Mouse (Mus musculus) hindbrain, embryonic 10.5 days (tissue): ENCODE results near the gene Cald1. TPM values are rescaled to one million over a fixed set of nuclear protein-coding genes. Genes with fewer than 3 reads are reported as not detected.
A peak's percentile ranks its signal among the peaks of the same experiment; 100 is the strongest.

ENCODE experiments used
- DNase-seq: peaks from one replicate; pipeline ENCODE4 v3.0.0-alpha.2; 2017; ENCODE audit warnings: low spot score
- H3K27ac ChIP-seq: fragments of 300-500 bp; sonication (generic); 2 replicates; pipeline ENCODE4 v1.5.1; 2016; ENCODE audit warnings: mild to moderate bottlenecking, moderate library complexity
- H3K27me3 ChIP-seq: fragments of 300-500 bp; sonication (generic); 2 replicates; pipeline ENCODE4 v1.6.1; 2016; ENCODE audit warnings: mild to moderate bottlenecking; ENCODE audit not compliant: poor library complexity, insufficient read depth, severe bottlenecking
- H3K36me3 ChIP-seq: fragments of 300-500 bp; sonication (generic); 2 replicates; pipeline ENCODE4 v1.6.1; 2016; ENCODE audit warnings: mild to moderate bottlenecking, moderate library complexity
- H3K4me1 ChIP-seq: fragments of 300-500 bp; sonication (generic); replicated peaks from 2 replicates; pipeline ENCODE4 v1.6.1; 2016; ENCODE audit warnings: mild to moderate bottlenecking
- H3K4me3 ChIP-seq: fragments of 300-500 bp; sonication (generic); 2 replicates; pipeline ENCODE4 v1.5.1; 2016; ENCODE audit warnings: mild to moderate bottlenecking, moderate library complexity
- H3K9me3 ChIP-seq: fragments of 300-500 bp; sonication (generic); 2 replicates; pipeline ENCODE4 v1.6.1; 2016; ENCODE audit warnings: mild to moderate bottlenecking, moderate library complexity
- WGBS: fragments of 180-500 bp; shearing (Covaris S2); methylation state at CpG from one replicate; pipeline ENCODE4 v1.1.7; 2016; 5-methylcytosine and 5-hydroxymethylcytosine counted together
- polyA plus RNA-seq: library from polyadenylated mRNA; unstranded; fragments of >200 nt; fragmentation: Nextera tagmentation; extraction: Ambion mirVana; gene quantifications from 2 replicates; pipeline ENCODE4 v1.2.1, GENCODE M21; 2016

Gene Cald1
- polyA plus RNA-seq, 1 experiment from 2014 or later: 117 TPM

DNA sequence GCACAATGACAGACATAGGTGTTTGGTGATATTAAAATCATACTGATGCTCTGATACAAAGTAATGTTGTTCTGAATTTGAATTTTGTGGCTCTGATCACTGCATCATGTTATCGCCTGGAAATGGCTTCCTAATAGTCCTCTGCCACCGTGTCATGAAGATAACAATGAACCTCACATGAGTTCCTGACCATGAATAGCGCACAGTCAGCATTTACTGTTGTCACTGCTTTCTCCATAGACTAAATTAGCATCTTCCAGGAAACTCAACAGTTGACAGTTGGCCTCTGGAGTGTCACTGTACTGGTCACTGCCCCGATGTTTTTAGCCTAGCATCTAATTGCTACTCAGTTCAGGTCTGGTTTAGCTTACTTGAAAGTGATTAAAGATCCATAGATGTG, 95.8 kb downstream of the Cald1 start:
- DNase-seq: no peak
- no peaks in the 10 kb centered on the region for H3K4me1 ChIP-seq
- no peaks in the 10 kb centered on the region for H3K9me3 ChIP-seq
- H3K4me3 ChIP-seq: no peak overlapping the region
- H3K27ac ChIP-seq: no peak overlapping the region
- 84% methylated on average over 4 of the region's 4 CpGs for WGBS
- no peaks in the 10 kb centered on the region for H3K27me3 ChIP-seq
- H3K36me3 ChIP-seq: no peaks in the 10 kb centered on the region

DNA sequence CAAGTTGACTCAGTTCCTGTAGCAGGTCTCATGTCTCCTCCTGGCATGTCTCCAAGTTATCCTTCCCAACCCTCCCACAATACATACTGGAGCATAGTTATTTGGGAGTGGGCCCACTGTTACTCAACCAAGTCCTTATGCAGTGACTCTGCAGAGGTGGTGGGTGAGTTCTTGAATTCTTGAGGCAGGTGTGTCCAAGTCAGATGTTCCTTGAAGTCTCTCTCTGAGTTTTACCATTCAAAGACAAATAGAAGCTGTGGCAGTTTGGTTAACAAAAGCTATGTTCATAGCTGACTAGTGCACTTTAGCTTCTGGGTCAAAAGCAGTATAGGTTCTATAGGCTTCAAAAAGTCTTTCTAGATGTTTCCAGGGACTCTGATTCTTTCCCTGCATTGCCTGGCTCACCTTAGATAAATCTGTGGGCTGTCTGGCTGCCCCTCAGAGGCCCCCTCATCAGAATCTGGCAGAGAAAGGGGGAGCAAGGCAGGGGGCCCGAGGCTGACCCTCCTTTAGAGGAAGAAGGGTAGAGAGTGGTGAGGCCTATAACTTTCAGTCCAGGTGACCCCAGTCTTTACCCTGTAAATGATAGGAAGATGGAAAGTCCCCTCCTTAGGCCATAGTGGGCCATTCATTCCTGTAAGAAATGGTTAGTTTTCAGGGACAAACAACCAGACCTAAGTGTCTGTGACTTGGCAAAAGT, 105.3 kb downstream of the Cald1 start:
- Histone ChIP-seq H3K9me3 (peaks cover 14% of the 10 kb centered on the region), H3K4me1 (peaks cover 9% of the 10 kb centered on the region), H3K36me3 (0 out of 2 replicates have a peak, but pooled peaks cover 3% of the 10 kb centered on the region), H3K27ac (no peak overlapping the region), H3K27me3 (0 out of 2 replicates have a peak, but pooled peaks cover 10% of the 10 kb centered on the region), H3K4me3 (no peak overlapping the region)
- 72% methylated on average over 1 of the region's 1 CpGs for WGBS
- DNase-seq: no peak

DNA sequence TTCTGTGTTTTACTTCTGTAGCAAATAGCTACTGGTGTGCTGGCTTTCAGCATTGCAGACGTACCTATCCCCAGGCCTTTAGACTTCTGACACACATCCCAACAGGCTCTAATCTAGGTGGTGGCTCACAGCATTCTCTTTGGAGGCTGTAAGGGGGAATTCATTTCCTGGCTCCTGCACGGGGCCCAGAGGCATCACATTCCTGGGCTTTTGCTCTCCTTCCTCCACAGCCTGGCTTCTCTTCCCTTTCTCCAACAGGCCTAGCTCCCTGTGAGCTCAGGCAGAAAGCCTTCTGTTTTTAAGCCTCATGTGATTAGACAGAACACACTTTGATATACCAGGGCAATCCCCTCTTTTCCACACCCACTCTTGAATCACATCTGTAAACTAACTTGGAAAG, 109.2 kb downstream of the Cald1 start:
- peak overlapping the region; percentile 40 for H3K27ac ChIP-seq
- 0 out of 2 replicates have a peak, but pooled peaks cover 10% of the 10 kb centered on the region for H3K27me3 ChIP-seq
- H3K4me1 ChIP-seq: peaks cover 41% of the 10 kb centered on the region
- 35% methylated on average over 2 of the region's 2 CpGs for WGBS
- 0 out of 2 replicates have a peak, but pooled peaks cover 3% of the 10 kb centered on the region for H3K36me3 ChIP-seq
- DNase-seq: no peak
- H3K9me3 ChIP-seq: peaks cover 14% of the 10 kb centered on the region
- H3K4me3 ChIP-seq: no peak overlapping the region

DNA sequence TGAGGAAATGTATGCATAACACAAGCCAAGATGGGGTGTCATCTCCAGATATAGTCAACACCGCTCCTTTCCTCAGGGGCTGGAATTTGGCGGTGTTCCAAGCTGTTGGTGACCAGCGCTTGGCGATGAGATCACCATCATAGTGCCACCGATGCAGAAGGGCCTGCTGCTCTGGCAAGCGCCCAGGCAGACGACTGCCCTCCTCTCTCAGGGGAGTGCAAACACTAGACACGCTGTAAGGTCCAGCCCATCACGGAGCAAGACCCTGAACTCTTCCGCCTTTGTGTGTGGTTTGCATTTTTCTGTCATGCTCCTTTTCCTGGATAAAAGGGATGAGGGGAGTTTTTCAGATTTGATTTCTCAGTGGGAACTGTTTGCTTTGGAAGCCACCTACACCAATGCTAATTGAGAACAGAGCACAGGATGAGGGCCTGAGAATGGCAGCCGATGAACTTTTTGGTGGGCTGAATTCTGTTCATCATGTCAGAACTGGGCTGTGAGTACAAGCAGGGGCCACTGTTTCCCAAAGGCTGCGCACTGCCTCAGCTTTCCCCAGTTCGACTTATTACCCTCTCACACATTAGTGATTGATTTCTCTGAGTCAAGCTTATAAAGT, 110.5 kb downstream of the Cald1 start:
- peak overlapping the region; percentile 94 for H3K27ac ChIP-seq

DNA sequence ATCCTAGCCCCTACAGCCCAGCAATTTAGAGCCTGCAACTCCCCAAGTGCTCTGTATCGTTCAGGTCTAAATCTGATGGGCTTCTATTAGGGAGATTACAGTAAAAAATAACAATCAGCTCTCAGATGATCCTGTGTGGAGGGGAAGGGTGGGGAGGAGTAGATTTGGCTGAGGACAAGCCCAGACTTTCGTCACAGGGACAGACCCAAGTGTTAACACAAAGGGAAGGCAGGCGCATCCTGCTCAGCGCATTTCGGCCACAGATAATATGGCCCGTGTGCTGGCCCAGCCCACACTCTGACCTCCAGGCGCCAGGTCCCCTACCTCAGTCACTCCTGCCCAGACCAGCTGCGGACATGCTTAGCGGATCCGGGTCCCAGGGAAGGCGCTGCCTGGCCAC, 111.0 kb downstream of the Cald1 start:
- WGBS: 0% methylated on average over 11 of the region's 11 CpGs
- Histone ChIP-seq H3K27me3 (0 out of 2 replicates have a peak, but pooled peaks cover 10% of the 10 kb centered on the region), H3K27ac (peak overlapping the region; percentile 94), H3K4me1 (peaks cover 51% of the 10 kb centered on the region), H3K4me3 (peak overlapping the region; percentile 67), H3K36me3 (no peaks in the 10 kb centered on the region), H3K9me3 (peaks cover 7% of the 10 kb centered on the region)
- peak; percentile 79 for DNase-seq

More for the DNA sequence above, 110.5 kb downstream of the Cald1 start:
- H3K4me1 ChIP-seq: peaks cover 49% of the 10 kb centered on the region
- peak overlapping the region; percentile 67 for H3K4me3 ChIP-seq
- 24% methylated on average over 13 of the region's 13 CpGs for WGBS
- 0 out of 2 replicates have a peak, but pooled peaks cover under 1% of the 10 kb centered on the region for H3K36me3 ChIP-seq
- DNase-seq: peak; percentile 65
- H3K27me3 ChIP-seq: 0 out of 2 replicates have a peak, but pooled peaks cover 10% of the 10 kb centered on the region
- peaks cover 12% of the 10 kb centered on the region for H3K9me3 ChIP-seq

DNA sequence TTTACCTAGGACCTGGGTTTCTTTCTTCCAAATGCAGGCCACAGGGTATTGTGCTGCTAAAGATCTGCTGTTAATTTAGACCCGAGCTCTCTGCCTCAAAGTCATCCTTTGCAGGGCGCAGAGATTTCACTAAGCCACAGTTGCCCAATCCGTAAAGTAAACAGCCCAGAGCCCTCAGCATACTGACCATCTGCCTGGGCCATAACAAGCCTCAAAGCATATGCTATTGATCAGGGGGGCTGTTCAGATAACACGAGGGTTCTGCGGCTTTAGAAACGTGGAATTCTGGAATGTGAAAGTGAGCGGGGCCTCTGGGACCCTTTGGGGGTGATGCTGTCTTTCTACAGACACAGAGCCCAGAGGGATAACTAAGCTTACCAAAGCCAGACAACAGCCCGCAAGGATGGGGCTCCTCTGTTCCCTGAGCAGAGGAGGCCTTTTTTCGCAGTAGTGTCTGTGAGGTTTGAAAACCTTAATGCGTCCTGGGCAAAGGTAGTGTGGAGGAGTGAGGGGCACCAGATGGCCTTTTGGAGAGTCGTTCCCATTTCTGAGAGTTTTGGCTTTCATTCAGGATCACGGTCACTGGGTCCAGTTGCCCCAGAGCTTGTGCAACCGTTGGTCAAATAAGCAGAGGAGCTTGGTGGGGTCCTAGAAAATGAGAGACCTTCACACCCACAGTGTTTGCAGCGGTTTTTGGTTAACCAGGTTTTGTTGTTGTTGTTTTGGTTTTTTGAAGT, 111.8 kb downstream of the Cald1 start:
- WGBS: 10% methylated on average over 14 of the region's 14 CpGs
- H3K36me3 ChIP-seq: no peaks in the 10 kb centered on the region
- H3K4me3 ChIP-seq: peak overlapping the region; percentile 67
- H3K27ac ChIP-seq: peak overlapping the region; percentile 94
- no peaks in the 10 kb centered on the region for H3K9me3 ChIP-seq
- peak; percentile 57 for DNase-seq
- H3K4me1 ChIP-seq: peaks cover 51% of the 10 kb centered on the region
- H3K27me3 ChIP-seq: 0 out of 2 replicates have a peak, but pooled peaks cover 10% of the 10 kb centered on the region

GRCm38 (mm10) chr6:34710848-34711247, 112.5 kb downstream of the Cald1 start:
- no peak for DNase-seq
- Histone ChIP-seq H3K27ac (peak overlapping the region; percentile 94), H3K4me1 (peaks cover 53% of the 10 kb centered on the region), H3K27me3 (0 out of 2 replicates have a peak, but pooled peaks cover 10% of the 10 kb centered on the region), H3K9me3 (no peaks in the 10 kb centered on the region), H3K36me3 (no peaks in the 10 kb centered on the region), H3K4me3 (peak overlapping the region; percentile 67)
- 49% methylated on average over 5 of the region's 5 CpGs for WGBS

DNA sequence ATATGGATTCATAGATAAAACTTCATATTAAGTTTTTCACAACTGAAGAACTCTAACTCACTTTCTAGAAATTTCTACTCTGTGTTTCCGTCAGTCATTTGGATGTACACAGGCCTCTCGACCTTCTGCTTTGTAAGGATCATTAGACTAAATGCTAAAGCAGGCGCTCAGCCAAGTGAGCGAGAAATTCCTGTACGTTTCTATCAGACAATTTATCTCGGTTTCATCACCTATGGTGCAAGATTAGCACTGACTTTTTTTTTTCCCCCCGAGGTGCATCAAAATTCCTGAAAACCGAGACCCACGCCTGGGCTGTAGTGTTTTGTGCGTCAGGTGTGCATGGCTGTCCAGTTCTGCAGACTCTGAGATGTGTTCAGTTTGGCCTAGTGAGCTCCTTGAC, 113.3 kb downstream of the Cald1 start:
- Histone ChIP-seq H3K27me3 (0 out of 2 replicates have a peak, but pooled peaks cover 10% of the 10 kb centered on the region), H3K4me1 (peaks cover 57% of the 10 kb centered on the region), H3K36me3 (no peaks in the 10 kb centered on the region), H3K9me3 (no peaks in the 10 kb centered on the region), H3K27ac (no peak overlapping the region), H3K4me3 (0 out of 2 replicates have a peak overlapping the region, but pooled peaks have one; percentile 67)
- DNase-seq: no peak
- 87% methylated on average over 10 of the region's 10 CpGs for WGBS

- Histone ChIP-seq H3K4me1 (peaks cover 65% of the 10 kb centered on the region), H3K27ac (no peak overlapping the region; the same call in 1 of the 2 replicates), H3K36me3 (no peaks in the 10 kb centered on the region), H3K9me3 (no peaks in the 10 kb centered on the region), H3K4me3 (no peak overlapping the region), H3K27me3 (0 out of 2 replicates have a peak, but pooled peaks cover 2% of the 10 kb centered on the region)
- DNase-seq: no peak
- WGBS: 86% methylated on average over 4 of the region's 4 CpGs
Measured at GRCm38 (mm10) chr6:34713169-34713568, 114.9 kb downstream of the Cald1 start.

- Histone ChIP-seq H3K4me1 (peaks cover 62% of the 10 kb centered on the region), H3K4me3 (no peak overlapping the region), H3K27ac (no peak overlapping the region), H3K9me3 (no peaks in the 10 kb centered on the region), H3K27me3 (no peaks in the 10 kb centered on the region), H3K36me3 (no peaks in the 10 kb centered on the region)
- 87% methylated on average over 8 of the region's 8 CpGs for WGBS
- no peak for DNase-seq
Measured at GRCm38 (mm10) chr6:34713777-34714176, 115.5 kb downstream of the Cald1 start.

DNA sequence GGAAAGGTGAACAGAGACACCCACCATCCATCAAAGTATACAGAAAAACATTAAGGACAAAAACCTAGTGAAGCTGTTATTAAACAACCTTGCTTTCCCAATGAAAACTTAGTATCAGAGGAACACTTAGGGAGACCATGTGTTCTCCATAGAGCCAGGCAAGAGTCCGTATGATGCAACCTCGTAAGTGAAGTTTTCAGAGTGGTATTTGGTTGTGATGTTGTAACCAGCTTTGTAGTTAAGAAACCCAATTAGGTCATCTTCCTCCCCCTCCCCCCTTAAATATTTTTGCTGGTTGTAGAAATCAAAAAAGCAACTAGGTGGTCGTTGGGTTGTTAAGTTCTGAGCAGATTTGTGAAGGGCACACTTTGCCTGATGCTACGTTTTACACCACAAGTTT, 116.3 kb downstream of the Cald1 start:
- H3K27me3 ChIP-seq: no peaks in the 10 kb centered on the region
- WGBS: 90% methylated on average over 4 of the region's 4 CpGs
- DNase-seq: no peak
- H3K27ac ChIP-seq: no peak overlapping the region
- H3K4me1 ChIP-seq: peaks cover 61% of the 10 kb centered on the region
- no peaks in the 10 kb centered on the region for H3K36me3 ChIP-seq
- H3K9me3 ChIP-seq: no peaks in the 10 kb centered on the region
- H3K4me3 ChIP-seq: no peak overlapping the region

DNA sequence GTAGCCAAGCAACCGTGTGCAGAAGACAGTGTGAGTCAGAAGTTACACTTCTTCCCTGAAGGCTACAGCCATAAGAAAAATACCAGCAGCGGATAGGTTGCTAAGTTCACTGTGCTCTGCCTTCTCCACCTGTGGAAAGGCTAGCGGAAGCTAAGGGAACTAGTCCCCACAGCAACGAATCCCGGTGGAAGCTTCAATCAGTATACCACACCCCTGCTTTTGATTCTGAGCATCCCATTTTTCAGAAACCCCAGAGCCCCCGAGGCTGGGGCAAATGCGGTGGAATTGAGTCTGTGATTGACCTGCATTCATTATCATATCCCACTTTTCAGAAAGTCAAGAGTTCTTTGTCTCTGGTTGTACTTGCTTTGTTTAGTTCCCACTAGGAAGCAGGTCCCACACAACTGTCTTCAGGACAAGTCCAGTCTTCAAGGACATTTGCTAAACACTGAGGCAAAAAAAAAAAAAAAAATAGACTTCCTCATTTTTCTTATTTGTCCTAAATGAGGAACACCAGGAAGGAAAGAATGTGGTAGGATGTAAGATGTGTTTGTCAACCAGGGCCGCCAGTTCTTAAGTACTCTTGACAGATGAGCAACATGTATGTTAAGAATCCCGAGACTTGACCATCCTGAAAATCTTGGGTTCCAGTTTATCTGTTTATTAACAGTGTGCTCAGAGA, 118.0 kb downstream of the Cald1 start:
- Histone ChIP-seq H3K27ac (no peak overlapping the region), H3K4me3 (no peak overlapping the region), H3K27me3 (no peaks in the 10 kb centered on the region), H3K36me3 (no peaks in the 10 kb centered on the region), H3K4me1 (peaks cover 44% of the 10 kb centered on the region), H3K9me3 (no peaks in the 10 kb centered on the region)
- no peak for DNase-seq
- WGBS: 90% methylated on average over 9 of the region's 9 CpGs
